Mouse (Mus musculus) hindbrain, embryonic 13.5 days (tissue): ENCODE data around the gene Ssbp2. TPM values are rescaled to one million over a fixed set of nuclear protein-coding genes. Genes with fewer than 3 reads are reported as not detected.

Experiments
- ATAC-seq: fragments of 200-750 bp; cut with Nextera tagmentation; 2 replicates; pipeline ENCODE4 v1.8.0; 2017; ENCODE audit warnings: moderate TSS enrichment; ENCODE audit not compliant: low FRiP score
- H3K27ac ChIP-seq: fragments of 300-500 bp; sonication (generic); 2 replicates; pipeline ENCODE4 v1.5.1; 2015; ENCODE audit warnings: inconsistent platforms, mild to moderate bottlenecking, moderate library complexity
- H3K27me3 ChIP-seq: fragments of 300-500 bp; sonication (generic); 2 replicates; pipeline ENCODE4 v1.6.1; 2015; ENCODE audit warnings: mild to moderate bottlenecking, inconsistent platforms
- H3K36me3 ChIP-seq: fragments of 300-500 bp; sonication (generic); 2 replicates; pipeline ENCODE4 v1.6.1; 2015; ENCODE audit warnings: mild to moderate bottlenecking, inconsistent platforms
- H3K4me1 ChIP-seq: fragments of 300-500 bp; sonication (generic); replicated peaks from 2 replicates; pipeline ENCODE4 v1.6.1; 2015; ENCODE audit warnings: inconsistent platforms
- H3K4me2 ChIP-seq: fragments of 300-500 bp; sonication (generic); 2 replicates; pipeline ENCODE4 v1.6.1; 2015; ENCODE audit warnings: inconsistent platforms, mild to moderate bottlenecking, moderate library complexity
- H3K4me3 ChIP-seq: fragments of 300-500 bp; sonication (generic); 2 replicates; pipeline ENCODE4 v1.5.1; 2015; ENCODE audit warnings: mild to moderate bottlenecking, inconsistent platforms
- H3K9ac ChIP-seq: fragments of 300-500 bp; sonication (generic); 2 replicates; pipeline ENCODE4 v1.6.1; 2015; ENCODE audit warnings: mild to moderate bottlenecking, inconsistent platforms
- H3K9me3 ChIP-seq: fragments of 300-500 bp; sonication (generic); 2 replicates; pipeline ENCODE4 v1.6.1; 2016; ENCODE audit warnings: inconsistent platforms
- WGBS: fragments of 180-500 bp; shearing (Covaris S2); methylation state at CpG from one replicate; pipeline ENCODE4 v1.1.7; 2015; 5-methylcytosine and 5-hydroxymethylcytosine counted together
- polyA plus RNA-seq: library from polyadenylated mRNA; unstranded; fragments of >200 nt; fragmentation: Nextera tagmentation; extraction: Ambion mirVana; gene quantifications from 2 replicates; pipeline ENCODE4 v1.2.1, GENCODE M21; 2015

Ssbp2 gene
- polyA plus RNA-seq, 1 experiment from 2014 or later: 205 TPM

GRCm38 (mm10) chr13:91564047-91564446 is 104.0 kb downstream of the Ssbp2 start:
- no peak overlapping the region for H3K4me3 ChIP-seq
- no peaks in the 10 kb centered on the region for H3K27me3 ChIP-seq
- H3K9ac ChIP-seq: no peak overlapping the region
- H3K4me1 ChIP-seq: no peaks in the 10 kb centered on the region
- 78% methylated on average over 6 of the region's 6 CpGs for WGBS
- no peaks in the 10 kb centered on the region for H3K9me3 ChIP-seq
- H3K27ac ChIP-seq: no peak overlapping the region
- no peak for ATAC-seq
- H3K36me3 ChIP-seq: 0 out of 2 replicates have a peak, but pooled peaks cover 7% of the 10 kb centered on the region
- no peak overlapping the region for H3K4me2 ChIP-seq

- no peak overlapping the region for H3K4me2 ChIP-seq
- WGBS: 87% methylated on average over 6 of the region's 6 CpGs
- H3K9ac ChIP-seq: no peak overlapping the region
- H3K27ac ChIP-seq: no peak overlapping the region
- H3K27me3 ChIP-seq: no peaks in the 10 kb centered on the region
- no peak overlapping the region for H3K4me3 ChIP-seq
- no peaks in the 10 kb centered on the region for H3K9me3 ChIP-seq
- H3K4me1 ChIP-seq: no peaks in the 10 kb centered on the region
- 0 out of 2 replicates have a peak, but pooled peaks cover 7% of the 10 kb centered on the region for H3K36me3 ChIP-seq
- ATAC-seq: no peak
These were observed 104.7 kb downstream of the Ssbp2 start for GRCm38 (mm10) chr13:91564755-91565154.

DNA sequence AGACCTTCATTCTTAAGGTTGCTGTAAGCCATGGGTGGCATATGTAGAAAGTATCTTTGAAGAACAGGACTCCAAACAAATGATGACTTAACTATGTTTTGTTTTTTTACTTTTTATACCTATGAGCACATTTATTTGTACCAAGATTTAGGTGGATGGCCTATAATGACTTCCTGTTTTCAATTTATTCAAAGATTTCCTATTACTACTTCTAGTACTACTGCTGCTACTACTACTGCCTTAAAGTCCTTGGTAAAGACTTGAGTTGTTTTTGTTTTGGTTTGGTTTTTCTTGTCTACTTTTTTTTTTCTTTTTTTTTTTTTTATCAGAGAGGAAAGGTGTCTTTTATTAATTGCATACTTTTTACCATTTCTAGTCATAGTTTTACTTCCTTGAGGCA is 121.4 kb downstream of the Ssbp2 start:
- Histone ChIP-seq H3K4me3 (no peak overlapping the region), H3K27me3 (no peaks in the 10 kb centered on the region), H3K9ac (no peak overlapping the region), H3K36me3 (no peaks in the 10 kb centered on the region), H3K4me2 (no peak overlapping the region), H3K27ac (no peak overlapping the region), H3K9me3 (no peaks in the 10 kb centered on the region), H3K4me1 (no peaks in the 10 kb centered on the region)
- ATAC-seq: no peak

DNA sequence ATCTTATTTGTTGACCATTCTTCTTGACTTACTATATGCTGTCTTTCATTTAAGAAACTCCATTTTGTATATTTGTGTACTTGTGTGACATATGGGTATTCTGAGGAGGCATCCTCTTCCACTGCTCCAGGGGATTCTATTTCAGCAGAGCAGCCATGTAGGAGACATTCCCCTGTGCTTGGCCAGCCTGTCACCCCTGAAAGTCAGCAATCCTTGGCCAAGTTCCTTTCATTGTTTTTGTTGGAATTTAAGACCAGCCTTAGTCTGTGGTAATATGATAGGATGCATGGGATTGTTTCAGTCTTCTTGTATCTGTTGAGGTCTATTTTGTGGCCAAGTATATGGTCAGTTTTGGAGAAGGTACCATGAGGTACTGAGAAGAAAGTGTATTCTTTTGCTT is 122.1 kb downstream of the Ssbp2 start:
- no peak overlapping the region for H3K9ac ChIP-seq
- no peaks in the 10 kb centered on the region for H3K36me3 ChIP-seq
- H3K27ac ChIP-seq: no peak overlapping the region
- no peak overlapping the region for H3K4me2 ChIP-seq
- ATAC-seq: no peak
- H3K9me3 ChIP-seq: no peaks in the 10 kb centered on the region
- H3K27me3 ChIP-seq: no peaks in the 10 kb centered on the region
- no peak overlapping the region for H3K4me3 ChIP-seq
- H3K4me1 ChIP-seq: no peaks in the 10 kb centered on the region

DNA sequence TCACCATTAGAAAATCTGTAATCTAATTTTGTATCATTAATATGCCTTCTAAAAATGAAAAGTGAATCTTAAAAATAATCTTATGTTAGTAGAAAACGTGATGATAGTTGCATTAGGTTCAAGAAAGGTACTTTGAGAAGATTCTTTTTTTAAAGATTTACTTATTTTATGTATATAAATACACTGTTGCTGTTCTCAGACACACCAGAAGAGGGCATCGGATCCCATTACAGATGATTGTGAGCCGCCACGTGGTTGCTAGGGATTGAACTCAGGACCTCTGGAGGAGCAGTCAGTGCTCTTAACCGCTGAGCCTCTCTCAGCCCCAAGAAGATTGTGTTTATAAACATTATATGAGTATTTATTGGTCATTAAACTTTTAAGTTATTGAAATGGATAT is 126.3 kb downstream of the Ssbp2 start:
- no peak for ATAC-seq
- H3K9ac ChIP-seq: no peak overlapping the region
- 73% methylated on average over 5 of the region's 5 CpGs for WGBS

DNA sequence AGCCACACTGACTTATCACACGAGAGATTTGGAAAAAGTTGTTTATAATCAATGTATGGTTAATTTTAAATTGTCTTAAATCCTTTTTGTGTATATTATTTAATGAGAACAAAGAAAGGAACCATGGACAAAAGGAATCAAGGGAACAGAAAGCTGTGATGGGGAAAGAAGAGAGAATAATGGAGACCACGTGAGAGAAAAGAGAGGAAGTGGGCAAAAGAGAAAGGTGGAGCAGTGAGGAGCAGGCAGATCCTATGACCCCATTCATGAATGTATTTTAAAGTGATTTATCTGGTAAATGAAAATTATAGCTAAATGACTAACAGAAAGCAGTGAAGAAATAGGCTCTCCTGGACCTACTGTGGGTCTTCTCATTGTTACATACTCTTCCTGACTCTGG is 128.4 kb downstream of the Ssbp2 start:
- Histone ChIP-seq H3K9me3 (no peaks in the 10 kb centered on the region), H3K9ac (no peak overlapping the region), H3K36me3 (no peaks in the 10 kb centered on the region), H3K4me3 (no peak overlapping the region), H3K27me3 (no peaks in the 10 kb centered on the region), H3K4me2 (no peak overlapping the region), H3K4me1 (no peaks in the 10 kb centered on the region), H3K27ac (no peak overlapping the region)
- ATAC-seq: no peak
- WGBS: 34% methylated on average over 2 of the region's 2 CpGs

More for the DNA sequence above, 126.3 kb downstream of the Ssbp2 start:
- H3K27me3 ChIP-seq: no peaks in the 10 kb centered on the region
- no peak overlapping the region for H3K4me2 ChIP-seq
- H3K27ac ChIP-seq: no peak overlapping the region
- no peaks in the 10 kb centered on the region for H3K9me3 ChIP-seq
- H3K4me1 ChIP-seq: no peaks in the 10 kb centered on the region
- no peaks in the 10 kb centered on the region for H3K36me3 ChIP-seq
- no peak overlapping the region for H3K4me3 ChIP-seq

DNA sequence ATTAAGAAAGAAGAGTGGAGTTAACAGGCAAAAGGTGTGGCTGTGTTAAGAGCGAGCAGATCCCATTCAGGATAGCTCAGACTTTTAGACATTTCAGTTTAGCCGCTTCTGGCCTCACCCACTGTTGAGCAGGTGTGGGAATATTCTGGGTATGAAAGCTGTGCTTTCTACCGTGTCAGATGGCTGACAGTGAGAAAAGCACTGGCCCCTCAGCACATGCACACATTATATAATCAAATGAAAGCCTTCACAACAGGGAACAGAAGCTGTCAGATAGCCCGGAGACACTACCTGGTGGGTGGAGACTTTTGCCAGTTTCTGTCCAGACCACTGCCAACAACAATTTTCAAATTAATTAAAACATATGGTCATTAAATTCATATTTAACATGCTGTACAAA is 131.8 kb downstream of the Ssbp2 start:
- Histone ChIP-seq H3K9me3 (no peaks in the 10 kb centered on the region), H3K4me3 (no peak overlapping the region), H3K36me3 (no peaks in the 10 kb centered on the region), H3K9ac (no peak overlapping the region), H3K4me1 (no peaks in the 10 kb centered on the region), H3K4me2 (no peak overlapping the region), H3K27ac (no peak overlapping the region), H3K27me3 (no peaks in the 10 kb centered on the region)
- no peak for ATAC-seq
- 62% methylated on average over 4 of the region's 4 CpGs for WGBS

- Histone ChIP-seq H3K27me3 (no peaks in the 10 kb centered on the region), H3K27ac (no peak overlapping the region), H3K4me1 (no peaks in the 10 kb centered on the region), H3K4me2 (no peak overlapping the region), H3K9me3 (no peaks in the 10 kb centered on the region), H3K4me3 (no peak overlapping the region), H3K9ac (no peak overlapping the region), H3K36me3 (no peaks in the 10 kb centered on the region)
- 86% methylated on average over 1 of the region's 1 CpGs for WGBS
- ATAC-seq: no peak
These were observed 135.2 kb downstream of the Ssbp2 start for GRCm38 (mm10) chr13:91595284-91595683.

DNA sequence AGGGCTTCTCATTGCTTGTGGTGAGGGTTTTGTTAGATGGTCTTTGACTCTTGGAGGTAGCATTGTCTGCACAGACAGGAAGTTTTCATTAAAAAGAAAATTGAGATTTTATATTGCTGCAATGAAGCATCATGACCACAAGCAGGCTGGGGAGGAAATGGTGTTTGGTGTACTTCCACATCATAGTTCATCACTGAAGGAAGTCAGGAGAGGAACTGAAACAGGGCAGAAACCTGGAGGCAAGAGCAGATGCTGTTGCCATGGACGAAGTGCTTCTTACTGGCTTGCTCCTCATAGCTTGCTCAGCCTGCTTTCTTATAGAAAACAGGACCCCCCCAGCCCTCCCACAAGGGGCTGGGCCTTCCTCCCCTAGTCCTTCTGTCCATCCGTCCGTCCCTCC is 139.5 kb downstream of the Ssbp2 start:
- Histone ChIP-seq H3K4me3 (no peak overlapping the region), H3K4me2 (no peak overlapping the region), H3K4me1 (no peaks in the 10 kb centered on the region), H3K27me3 (no peaks in the 10 kb centered on the region), H3K9ac (no peak overlapping the region), H3K9me3 (no peaks in the 10 kb centered on the region), H3K36me3 (no peaks in the 10 kb centered on the region), H3K27ac (no peak overlapping the region)
- 85% methylated on average over 3 of the region's 3 CpGs for WGBS
- ATAC-seq: no peak

DNA sequence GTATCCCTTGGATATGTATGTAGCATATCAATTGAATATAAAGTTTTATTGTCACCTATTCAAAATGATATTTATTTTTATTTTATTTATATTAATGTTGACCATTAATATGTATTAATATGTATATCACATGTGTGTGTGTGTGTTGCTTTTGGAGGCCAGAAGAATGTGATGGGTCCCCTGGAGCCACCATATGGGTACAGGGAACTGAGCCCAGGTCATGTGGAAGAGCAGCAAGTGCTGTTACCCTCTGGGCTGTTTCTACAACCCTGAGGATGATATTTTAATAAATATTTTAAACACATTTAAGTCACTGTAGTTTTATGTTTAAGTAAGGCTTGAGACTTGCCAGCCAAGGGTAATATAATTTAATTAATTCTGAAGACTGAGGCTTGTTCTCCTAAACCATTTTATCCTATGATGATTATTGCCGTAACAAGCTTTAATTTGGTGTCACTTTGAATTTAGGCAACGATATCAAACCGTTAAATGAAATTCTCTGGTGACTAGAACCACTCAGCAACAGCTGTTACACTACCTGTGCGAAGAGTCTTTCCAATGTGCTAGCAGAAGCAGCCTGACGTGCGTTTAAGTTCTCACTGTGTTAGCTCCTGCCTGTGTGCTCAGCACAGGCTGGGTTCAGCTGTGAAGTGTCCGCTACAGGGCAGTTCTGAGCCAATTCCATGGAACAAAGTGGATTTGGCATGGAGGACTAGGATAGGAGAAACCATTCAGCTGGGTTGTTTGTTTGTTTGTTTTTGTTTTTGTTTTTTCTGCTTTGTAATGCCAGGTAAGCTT is 145.2 kb downstream of the Ssbp2 start:
- Histone ChIP-seq H3K27me3 (no peaks in the 10 kb centered on the region), H3K27ac (no peak overlapping the region), H3K9ac (no peak overlapping the region), H3K4me3 (no peak overlapping the region), H3K9me3 (no peaks in the 10 kb centered on the region), H3K4me2 (no peak overlapping the region), H3K36me3 (no peaks in the 10 kb centered on the region), H3K4me1 (no peaks in the 10 kb centered on the region)
- ATAC-seq: peak; percentile 57; the same call in 1 of the 2 replicates
- 74% methylated on average over 7 of the region's 7 CpGs for WGBS

- H3K27me3 ChIP-seq: no peaks in the 10 kb centered on the region
- H3K4me1 ChIP-seq: no peaks in the 10 kb centered on the region
- no peaks in the 10 kb centered on the region for H3K9me3 ChIP-seq
- no peak overlapping the region for H3K9ac ChIP-seq
- no peak overlapping the region for H3K27ac ChIP-seq
- no peak for ATAC-seq
- H3K4me3 ChIP-seq: no peak overlapping the region
- H3K36me3 ChIP-seq: no peaks in the 10 kb centered on the region
- 88% methylated on average over 4 of the region's 4 CpGs for WGBS
- H3K4me2 ChIP-seq: no peak overlapping the region
These were observed 150.5 kb downstream of the Ssbp2 start for GRCm38 (mm10) chr13:91610601-91611000.

- no peaks in the 10 kb centered on the region for H3K9me3 ChIP-seq
- WGBS: 90% methylated on average over 3 of the region's 3 CpGs
- H3K4me1 ChIP-seq: no peaks in the 10 kb centered on the region
- no peaks in the 10 kb centered on the region for H3K36me3 ChIP-seq
- no peak overlapping the region for H3K4me3 ChIP-seq
- H3K27me3 ChIP-seq: no peaks in the 10 kb centered on the region
- no peak for ATAC-seq
- no peak overlapping the region for H3K4me2 ChIP-seq
- H3K9ac ChIP-seq: no peak overlapping the region
- H3K27ac ChIP-seq: no peak overlapping the region
These were observed 151.8 kb downstream of the Ssbp2 start for GRCm38 (mm10) chr13:91611909-91612308.

GRCm38 (mm10) chr13:91612578-91612977 is 152.5 kb downstream of the Ssbp2 start:
- no peaks in the 10 kb centered on the region for H3K27me3 ChIP-seq
- no peak for ATAC-seq
- H3K9me3 ChIP-seq: no peaks in the 10 kb centered on the region
- H3K4me1 ChIP-seq: no peaks in the 10 kb centered on the region
- no peaks in the 10 kb centered on the region for H3K36me3 ChIP-seq
- no peak overlapping the region for H3K4me3 ChIP-seq
- no peak overlapping the region for H3K4me2 ChIP-seq
- H3K27ac ChIP-seq: no peak overlapping the region
- H3K9ac ChIP-seq: no peak overlapping the region
- WGBS: 95% methylated on average over 4 of the region's 4 CpGs
